Mouse (Mus musculus): Measurements from ENCODE around the gene Sult3a1.

DNA sequence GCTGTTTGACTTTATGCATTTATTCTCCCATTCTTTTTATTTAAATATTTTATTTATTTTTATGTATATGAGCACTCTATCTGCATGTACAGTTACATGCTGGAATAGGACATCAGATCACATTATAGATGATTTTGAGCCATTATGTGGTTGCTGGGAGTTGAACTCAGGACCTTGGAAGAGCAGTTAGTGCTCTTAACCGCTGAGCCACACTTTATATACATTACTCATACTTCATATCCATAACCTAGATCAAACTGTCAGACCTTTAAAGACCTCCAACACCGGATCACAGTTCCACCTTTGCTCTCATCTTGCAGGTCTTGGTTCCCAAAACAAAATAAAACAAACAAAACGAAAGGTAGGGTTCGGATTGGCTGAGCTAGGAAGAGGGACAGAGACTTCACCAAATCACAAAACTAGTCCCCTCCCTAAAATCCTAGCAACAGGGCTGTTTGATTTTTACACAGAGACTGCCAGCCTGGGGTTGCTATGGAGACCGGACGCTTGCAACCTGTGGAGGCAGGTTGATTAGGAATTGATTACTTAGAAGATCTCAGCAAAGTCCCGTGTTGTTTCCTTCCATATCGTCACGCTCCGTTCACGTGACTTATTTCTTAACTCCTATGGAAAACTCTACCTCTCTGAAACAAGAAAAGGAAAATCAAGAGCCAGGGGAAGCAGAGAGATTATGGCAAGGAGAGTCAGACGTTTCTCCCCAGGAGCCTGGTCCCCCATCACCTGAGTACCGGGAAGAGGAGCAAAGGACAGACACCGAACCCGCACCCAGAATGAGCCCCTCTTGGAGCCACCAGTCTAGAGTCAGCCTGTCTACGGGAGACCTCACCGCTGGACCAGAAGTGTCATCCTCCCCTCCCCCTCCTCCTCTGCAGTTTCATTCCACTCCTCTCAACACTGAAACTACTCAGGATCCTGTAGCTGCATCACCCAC, 47.3 kb downstream of the Sult3a1 start, which contains the start of gene Rsph4a:
- no peak for TF ChIP-seq CTCF (IDR thresholded peaks at IDR 0.05; ENCODE audit: borderline replicate concordance, insufficient read depth, low read depth, low read length)
- TF ChIP-seq POLR2A (IDR thresholded peaks at IDR 0.05; ENCODE audit: borderline replicate concordance, insufficient read depth, low read length) = no peak
